Mouse (Mus musculus) megakaryocyte progenitor cell, adult 5-6 weeks (primary cell): Measurements from ENCODE around the gene Gm20708. TPM values are rescaled to one million over a fixed set of nuclear protein-coding genes. Genes with fewer than 3 reads are reported as not detected.

Experiments used
- ATAC-seq: replicated peaks from 2 replicates; pipeline ENCODE4 v1.8.0; 2016; ENCODE audit warnings: mild to moderate bottlenecking, moderate TSS enrichment, inconsistent platforms; ENCODE audit not compliant: poor library complexity
- total RNA-seq, 2 experiments: library from RNA; stranded (forward) in 1 of 2; stranded (reverse) in 1 of 2; fragments of 157-497, 149-512 nt in 1 of 2; fragments of 200-1000 nt in 1 of 2; gene quantifications; 2 replicates each; pipeline versions ENCODE4 v1.2.3 to v1.2.4; 2015 to 2017

Gm20708 gene
- total RNA-seq (2015), result 2.2 and 2.5 TPM in 2 replicates
- total RNA-seq (2017), result 0.92 TPM in 1 of 2 replicates, not detected in the other

- ATAC-seq, result peak; percentile 47
Measured at GRCm38 (mm10) chr11:117809407-117810311, at the start of gene Gm20708, which contains the start of gene Syngr2. TSS of gene Gm20708 (plus strand) at chr11:117809668. TSS of gene Syngr2 (plus strand) at chr11:117809668.

- no peak for ATAC-seq
Measured at GRCm38 (mm10) chr11:117760374-117761119, 48.9 kb upstream of the Gm20708 start.

DNA sequence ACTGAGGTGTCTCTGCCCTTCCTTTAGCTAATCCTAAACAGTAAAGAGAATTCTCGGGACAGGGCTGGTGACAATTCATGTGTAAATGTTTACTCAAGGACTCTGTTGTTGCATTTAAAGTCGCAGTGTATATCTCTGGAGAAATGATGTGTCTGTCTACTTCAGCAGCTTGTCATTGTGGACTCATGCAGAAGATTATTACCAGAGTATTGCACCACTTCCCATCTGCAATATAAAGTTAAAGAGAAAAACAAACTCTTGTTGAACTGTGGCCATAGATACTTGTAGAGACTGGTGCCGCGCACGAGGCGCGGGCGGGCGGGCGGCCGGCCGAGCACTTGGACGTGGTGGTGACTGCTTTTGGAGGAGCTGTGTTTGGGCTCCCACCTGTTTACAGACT, 47.7 kb upstream of the Gm20708 start:
- ATAC-seq, result no peak

DNA sequence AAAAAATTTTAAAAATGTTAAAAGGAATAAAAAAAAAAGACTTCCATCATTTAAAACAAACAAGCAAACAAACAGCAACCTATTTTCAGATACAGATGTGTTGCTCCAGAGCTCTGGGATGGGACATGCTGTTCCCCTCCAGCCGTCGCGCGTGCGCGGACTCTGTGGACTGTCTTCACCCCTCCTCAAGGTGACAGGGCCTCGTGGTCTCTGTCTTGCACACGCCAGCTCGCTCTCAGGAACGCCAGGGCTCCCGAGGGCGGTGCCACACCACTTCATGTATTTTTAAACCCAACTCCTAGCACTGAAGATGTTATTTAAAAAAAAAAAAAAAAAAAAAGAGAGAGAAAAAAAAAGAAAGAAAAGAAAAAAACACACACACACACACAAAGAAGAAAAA, 47.2 kb upstream of the Gm20708 start:
- no peak for ATAC-seq

GRCm38 (mm10) chr11:117764319-117764718, 45.1 kb upstream of the Gm20708 start:
- ATAC-seq, result no peak

DNA sequence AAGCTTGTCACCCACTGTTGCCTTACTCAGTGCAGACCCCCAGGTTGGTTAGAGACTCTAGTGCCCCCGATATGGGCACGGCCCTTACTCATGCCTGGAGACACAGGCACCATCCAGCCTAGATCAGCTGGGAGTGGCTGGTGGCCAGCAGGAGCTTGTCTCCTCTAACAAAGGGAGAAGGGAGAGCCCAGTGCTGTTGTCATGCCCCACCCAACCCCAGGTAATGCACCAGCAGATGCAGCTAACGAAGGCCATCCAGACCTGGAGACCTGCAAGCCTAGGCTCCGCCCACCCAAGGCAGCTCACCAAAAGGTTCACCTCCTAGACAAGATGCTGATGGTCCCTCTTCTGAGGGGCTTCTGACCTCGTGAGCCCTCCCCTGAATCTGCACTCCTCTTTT, 44.1 kb upstream of the Gm20708 start:
- ATAC-seq, result no peak

DNA sequence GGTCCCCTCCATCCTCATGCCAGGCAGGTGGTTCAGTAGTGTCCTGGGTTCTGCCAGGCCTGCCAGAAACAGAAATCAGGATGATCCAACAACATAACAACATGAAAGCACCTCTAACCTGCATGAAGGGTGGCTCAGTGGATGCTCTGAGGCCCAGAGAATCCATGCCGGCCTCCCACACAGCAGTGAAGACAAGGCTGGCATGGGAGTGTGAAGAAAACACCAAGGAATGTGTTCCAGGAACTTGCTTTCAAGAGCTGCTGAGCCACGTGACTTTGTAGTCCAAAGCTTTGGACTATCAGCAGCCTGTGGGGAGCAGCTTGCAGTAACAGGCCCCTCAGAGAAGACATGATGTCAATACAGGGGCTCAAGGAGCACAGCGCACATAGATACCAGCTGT, 43.2 kb upstream of the Gm20708 start:
- ATAC-seq, result no peak

- no peak for ATAC-seq
Measured at GRCm38 (mm10) chr11:117768725-117769682, 40.5 kb upstream of the Gm20708 start.

GRCm38 (mm10) chr11:117769683-117770047, 39.8 kb upstream of the Gm20708 start:
- ATAC-seq, result no peak

DNA sequence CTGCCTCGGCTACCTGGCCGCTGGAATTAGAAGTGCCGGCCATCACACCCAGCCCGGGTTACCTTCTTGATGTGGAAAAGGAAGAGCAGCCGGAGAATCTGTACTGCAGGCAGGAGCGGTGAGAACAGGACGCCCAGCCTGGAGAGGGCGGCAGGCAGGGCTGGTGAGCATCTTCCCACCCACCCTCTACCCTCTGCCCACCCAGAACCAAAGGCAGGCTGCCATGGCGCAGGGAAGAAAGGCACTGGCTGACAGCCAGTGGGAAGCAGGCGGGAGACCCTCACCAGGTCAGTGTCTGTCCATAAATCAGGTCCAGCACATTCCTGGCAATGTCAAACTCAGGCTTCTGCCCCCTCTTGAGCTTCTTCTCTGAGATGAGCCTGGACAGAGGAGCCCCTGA, 39.1 kb upstream of the Gm20708 start:
- ATAC-seq, result no peak

GRCm38 (mm10) chr11:117772352-117772751, 37.1 kb upstream of the Gm20708 start:
- ATAC-seq, result no peak

- ATAC-seq, result no peak
Measured at GRCm38 (mm10) chr11:117774925-117775324, 34.5 kb upstream of the Gm20708 start.

DNA sequence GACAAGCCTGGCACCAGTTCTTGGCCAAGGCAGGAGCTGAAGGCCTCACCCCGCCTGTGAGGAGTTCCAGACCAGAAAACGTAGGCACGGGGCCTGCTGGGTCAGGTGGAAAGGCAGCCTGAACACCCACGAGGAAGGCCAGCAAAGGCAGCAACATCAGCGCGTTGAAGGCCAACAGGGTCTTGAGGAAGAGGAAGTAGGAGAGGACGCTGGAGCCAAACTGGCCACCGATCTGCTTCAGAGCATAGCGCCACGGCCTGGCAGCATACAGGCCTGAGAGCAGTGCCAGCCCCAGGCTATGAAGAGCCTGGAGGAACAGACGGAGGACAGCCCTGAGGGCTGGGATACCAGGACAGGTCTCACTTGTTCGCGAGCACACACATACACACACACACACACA, 33.9 kb upstream of the Gm20708 start:
- no peak for ATAC-seq

DNA sequence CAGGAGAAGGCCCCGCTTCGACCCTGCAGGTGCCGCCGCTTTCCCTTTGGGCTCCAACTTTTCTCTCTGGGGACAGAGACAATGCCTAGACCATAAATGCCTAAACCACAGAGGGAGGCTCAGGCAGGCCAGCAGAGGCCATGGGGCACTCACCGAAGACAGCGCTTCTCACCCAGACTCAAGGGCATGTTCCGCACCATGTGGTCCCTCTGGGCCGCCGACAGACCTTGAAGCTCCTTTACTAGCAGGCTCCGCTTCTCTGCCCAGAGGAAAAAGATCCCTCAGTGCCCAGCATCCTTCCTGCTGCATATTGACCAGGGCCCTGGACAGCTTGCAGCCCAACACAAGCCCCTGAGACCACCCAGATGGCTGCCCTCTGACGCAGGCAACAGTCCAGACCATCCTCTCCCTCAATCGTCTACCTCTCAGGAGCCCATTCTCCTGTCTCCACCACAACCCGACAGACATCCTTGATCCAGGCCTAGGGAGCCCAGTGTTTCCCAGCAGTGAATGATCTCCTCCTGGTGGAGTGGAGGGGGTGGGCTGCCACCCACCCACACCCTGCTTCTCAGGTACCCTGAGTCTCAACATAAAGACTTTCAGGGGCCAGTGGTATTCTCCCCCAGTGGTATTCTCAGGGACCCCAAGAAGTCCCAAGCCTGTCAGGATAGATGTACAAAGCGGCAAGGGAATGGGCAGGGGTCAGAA, 33.2 kb upstream of the Gm20708 start:
- no peak for ATAC-seq

- ATAC-seq, result no peak
Measured at GRCm38 (mm10) chr11:117777111-117777510, 32.4 kb upstream of the Gm20708 start.

- ATAC-seq, result no peak
Measured at GRCm38 (mm10) chr11:117778031-117778430, 31.4 kb upstream of the Gm20708 start.

GRCm38 (mm10) chr11:117778851-117779433, 30.5 kb upstream of the Gm20708 start:
- ATAC-seq, result no peak

- ATAC-seq, result peak; percentile 14
Measured at GRCm38 (mm10) chr11:117779434-117780198, 29.9 kb upstream of the Gm20708 start.

GRCm38 (mm10) chr11:117780199-117780515, 29.3 kb upstream of the Gm20708 start:
- 0 out of 2 replicates have a peak, but pooled peaks have one; percentile 0 for ATAC-seq
